Mouse (Mus musculus) liver, adult 2 months (tissue): Measurements from ENCODE around the gene Fam222a.

Experiments
- CTCF ChIP-seq: fragments of 200-500 bp; IDR thresholded peaks from 2 replicates; pipeline ENCODE4 v1.5.1; 2011; ENCODE audit warnings: low read depth, low read length, control low read depth
- POLR2A ChIP-seq: fragments of 200-500 bp; IDR thresholded peaks from 2 replicates; pipeline ENCODE4 v1.6.1; 2011; ENCODE audit warnings: low read length, control low read depth; ENCODE audit not compliant: insufficient read depth; ENCODE audit errors: extremely low read depth

DNA sequence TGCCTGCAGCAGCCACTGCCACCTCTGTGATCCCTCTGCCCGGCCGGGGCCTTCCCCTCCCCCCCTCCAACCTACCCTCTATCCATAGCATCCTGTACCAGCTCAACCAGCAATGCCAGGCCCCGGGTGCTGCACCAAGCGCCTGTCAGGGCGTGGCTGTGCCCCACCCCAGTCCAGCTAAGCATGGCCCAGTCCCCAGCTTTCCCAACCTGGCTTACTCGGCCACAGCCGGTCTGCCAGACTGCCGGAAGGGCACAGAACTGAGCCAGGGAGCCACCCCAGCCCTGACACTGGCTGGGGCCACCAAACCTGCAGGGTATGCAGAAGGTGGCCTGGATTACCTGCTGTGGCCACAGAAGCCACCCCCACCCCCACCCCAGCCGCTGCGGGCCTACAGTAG, 43.4 kb downstream of the Fam222a start:
- TF ChIP-seq CTCF = no peak
- TF ChIP-seq POLR2A = no peak
